Mouse (Mus musculus): ENCODE data around the gene Mok.

- TF ChIP-seq TAL1 (IDR thresholded peaks at IDR 0.05; ENCODE audit: low read length) (no peak), GATA1 (IDR thresholded peaks at IDR 0.05; ENCODE audit: low read length) (no peak)
Measured at GRCm38 (mm10) chr12:110791026-110791425, 49.7 kb downstream of the Mok start.

All from erythroblast, embryonic 14.5 days (primary cell).